Mouse (Mus musculus) heart, adult 2 months (tissue): ENCODE results near the gene Gpr171.

Experiments used
- CTCF ChIP-seq: fragments of 200-600 bp; IDR thresholded peaks from 2 replicates; pipeline ENCODE4 v1.8.1; 2022; ENCODE audit warnings: antibody characterized with exemption, mild to moderate bottlenecking, moderate library complexity
- POLR2A ChIP-seq: fragments of 200-500 bp; IDR thresholded peaks from 2 replicates; pipeline ENCODE4 v1.6.1; 2011; ENCODE audit warnings: mild to moderate bottlenecking, low read depth, low read length, control low read depth; ENCODE audit not compliant: insufficient read depth

GRCm38 (mm10) chr3:59101218-59101986, at the start of gene Gpr171:
- TF ChIP-seq POLR2A = no peak
- no peak for TF ChIP-seq CTCF
